Mouse (Mus musculus): ENCODE data around the gene Fam126a. TPM values are rescaled to one million over a fixed set of nuclear protein-coding genes. Genes with fewer than 3 reads are reported as not detected.

Gene Fam126a
- polyA plus RNA-seq, 1 experiment from 2014 or later = 39.6 TPM

GRCm38 (mm10) chr5:24045998-24046631 is 15.6 kb upstream of the Fam126a start:
- H3K27me3 ChIP-seq (replicated peaks; ENCODE audit: control insufficient read depth, insufficient read depth, low read length) = no peaks in the 10 kb centered on the region
- H3K27ac ChIP-seq (ENCODE audit: low read depth, low read length) = no peak overlapping the region
- no peaks in the 10 kb centered on the region for H3K36me3 ChIP-seq (ENCODE audit: control insufficient read depth, insufficient read depth, low read length)
- H3K4me1 ChIP-seq (replicated peaks; ENCODE audit: control insufficient read depth, insufficient read depth, low read length) = no peaks in the 10 kb centered on the region
- ATAC-seq (replicated peaks; ENCODE audit: low FRiP score) (no peak), DNase-seq (ENCODE audit: low spot score) (no peak)
- no peak overlapping the region for H3K9ac ChIP-seq (ENCODE audit: low read depth, low read length)
- WGBS = 67% methylated on average over 4 of the region's 4 CpGs
- H3K9me3 ChIP-seq (ENCODE audit: control insufficient read depth, low read length) = no peaks in the 10 kb centered on the region
- H3K4me2 ChIP-seq = no peak overlapping the region
- H3K4me3 ChIP-seq (ENCODE audit: low read depth, low read length) = no peak overlapping the region

- Histone ChIP-seq H3K27me3 (replicated peaks; ENCODE audit: control insufficient read depth, insufficient read depth, low read length) (no peaks in the 10 kb centered on the region), H3K27ac (ENCODE audit: low read depth, low read length) (no peak overlapping the region), H3K4me2 (no peak overlapping the region), H3K4me1 (replicated peaks; ENCODE audit: control insufficient read depth, insufficient read depth, low read length) (no peaks in the 10 kb centered on the region), H3K4me3 (ENCODE audit: low read depth, low read length) (no peak overlapping the region), H3K9me3 (ENCODE audit: control insufficient read depth, low read length) (no peaks in the 10 kb centered on the region), H3K36me3 (ENCODE audit: control insufficient read depth, insufficient read depth, low read length) (no peaks in the 10 kb centered on the region), H3K9ac (ENCODE audit: low read depth, low read length) (no peak overlapping the region)
- ATAC-seq (replicated peaks; ENCODE audit: low FRiP score) (no peak), DNase-seq (ENCODE audit: low spot score) (no peak)
- 49% methylated on average over 1 of the region's 1 CpGs for WGBS
Measured at GRCm38 (mm10) chr5:24044387-24044786, 13.9 kb upstream of the Fam126a start.

- no peaks in the 10 kb centered on the region for H3K9me3 ChIP-seq (ENCODE audit: control insufficient read depth, low read length)
- no peak overlapping the region for H3K9ac ChIP-seq (ENCODE audit: low read depth, low read length)
- no peak for ATAC-seq (replicated peaks; ENCODE audit: low FRiP score)
- no peak overlapping the region for H3K4me3 ChIP-seq (ENCODE audit: low read depth, low read length)
- WGBS = 78% methylated on average over 2 of the region's 2 CpGs
- H3K4me2 ChIP-seq = no peak overlapping the region
- H3K4me1 ChIP-seq (replicated peaks; ENCODE audit: control insufficient read depth, insufficient read depth, low read length) = no peaks in the 10 kb centered on the region
- H3K36me3 ChIP-seq (ENCODE audit: control insufficient read depth, insufficient read depth, low read length) = no peaks in the 10 kb centered on the region
- H3K27ac ChIP-seq (ENCODE audit: low read depth, low read length) = no peak overlapping the region
- DNase-seq (ENCODE audit: low spot score) = no peak
- no peaks in the 10 kb centered on the region for H3K27me3 ChIP-seq (replicated peaks; ENCODE audit: control insufficient read depth, insufficient read depth, low read length)
Measured at GRCm38 (mm10) chr5:24043367-24043766, 12.9 kb upstream of the Fam126a start.

- H3K9ac ChIP-seq (ENCODE audit: low read depth, low read length) = no peak overlapping the region
- 78% methylated on average over 4 of the region's 4 CpGs for WGBS
- no peak overlapping the region for H3K27ac ChIP-seq (ENCODE audit: low read depth, low read length)
- H3K4me1 ChIP-seq (replicated peaks; ENCODE audit: control insufficient read depth, insufficient read depth, low read length) = no peaks in the 10 kb centered on the region
- H3K9me3 ChIP-seq (ENCODE audit: control insufficient read depth, low read length) = no peaks in the 10 kb centered on the region
- H3K4me2 ChIP-seq = no peak overlapping the region
- H3K36me3 ChIP-seq (ENCODE audit: control insufficient read depth, insufficient read depth, low read length) = no peaks in the 10 kb centered on the region
- ATAC-seq (replicated peaks; ENCODE audit: low FRiP score) (no peak), DNase-seq (ENCODE audit: low spot score) (no peak)
- H3K4me3 ChIP-seq (ENCODE audit: low read depth, low read length) = no peak overlapping the region
- no peaks in the 10 kb centered on the region for H3K27me3 ChIP-seq (replicated peaks; ENCODE audit: control insufficient read depth, insufficient read depth, low read length)
Measured at GRCm38 (mm10) chr5:24041341-24041852, 10.9 kb upstream of the Fam126a start.

GRCm38 (mm10) chr5:24040601-24041000 is 10.1 kb upstream of the Fam126a start:
- Histone ChIP-seq H3K4me2 (no peak overlapping the region), H3K27me3 (replicated peaks; ENCODE audit: control insufficient read depth, insufficient read depth, low read length) (no peaks in the 10 kb centered on the region), H3K27ac (ENCODE audit: low read depth, low read length) (no peak overlapping the region), H3K9me3 (ENCODE audit: control insufficient read depth, low read length) (no peaks in the 10 kb centered on the region), H3K9ac (ENCODE audit: low read depth, low read length) (no peak overlapping the region), H3K36me3 (ENCODE audit: control insufficient read depth, insufficient read depth, low read length) (no peaks in the 10 kb centered on the region), H3K4me1 (replicated peaks; ENCODE audit: control insufficient read depth, insufficient read depth, low read length) (no peaks in the 10 kb centered on the region), H3K4me3 (ENCODE audit: low read depth, low read length) (no peak overlapping the region)
- ATAC-seq (replicated peaks; ENCODE audit: low FRiP score) = no peak
- DNase-seq (ENCODE audit: low spot score) = no peak

GRCm38 (mm10) chr5:24039423-24039822 is 8.9 kb upstream of the Fam126a start:
- Histone ChIP-seq H3K4me2 (no peak overlapping the region), H3K27ac (ENCODE audit: low read depth, low read length) (no peak overlapping the region), H3K9me3 (ENCODE audit: control insufficient read depth, low read length) (no peaks in the 10 kb centered on the region), H3K4me1 (replicated peaks; ENCODE audit: control insufficient read depth, insufficient read depth, low read length) (no peaks in the 10 kb centered on the region), H3K4me3 (ENCODE audit: low read depth, low read length) (no peak overlapping the region), H3K27me3 (replicated peaks; ENCODE audit: control insufficient read depth, insufficient read depth, low read length) (no peaks in the 10 kb centered on the region), H3K9ac (ENCODE audit: low read depth, low read length) (no peak overlapping the region), H3K36me3 (ENCODE audit: control insufficient read depth, insufficient read depth, low read length) (no peaks in the 10 kb centered on the region)
- no peak for ATAC-seq (replicated peaks; ENCODE audit: low FRiP score)
- whole genome bisulfite sequencing = 81% methylated on average over 5 of the region's 5 CpGs
- DNase-seq (ENCODE audit: low spot score) = no peak

- ATAC-seq (replicated peaks; ENCODE audit: low FRiP score) (no peak), DNase-seq (ENCODE audit: low spot score) (no peak)
- 46% methylated on average over 5 of the region's 5 CpGs for WGBS
- Histone ChIP-seq H3K9ac (ENCODE audit: low read depth, low read length) (no peak overlapping the region), H3K27ac (ENCODE audit: low read depth, low read length) (no peak overlapping the region), H3K4me3 (ENCODE audit: low read depth, low read length) (no peak overlapping the region), H3K4me1 (replicated peaks; ENCODE audit: control insufficient read depth, insufficient read depth, low read length) (no peaks in the 10 kb centered on the region), H3K36me3 (ENCODE audit: control insufficient read depth, insufficient read depth, low read length) (no peaks in the 10 kb centered on the region), H3K4me2 (no peak overlapping the region), H3K9me3 (ENCODE audit: control insufficient read depth, low read length) (no peaks in the 10 kb centered on the region), H3K27me3 (replicated peaks; ENCODE audit: control insufficient read depth, insufficient read depth, low read length) (no peaks in the 10 kb centered on the region)
Measured at GRCm38 (mm10) chr5:24038819-24039218, 8.3 kb upstream of the Fam126a start.

- Histone ChIP-seq H3K27me3 (replicated peaks; ENCODE audit: control insufficient read depth, insufficient read depth, low read length) (no peaks in the 10 kb centered on the region), H3K36me3 (ENCODE audit: control insufficient read depth, insufficient read depth, low read length) (no peaks in the 10 kb centered on the region), H3K4me3 (ENCODE audit: low read depth, low read length) (no peak overlapping the region), H3K4me1 (replicated peaks; ENCODE audit: control insufficient read depth, insufficient read depth, low read length) (no peaks in the 10 kb centered on the region), H3K9me3 (ENCODE audit: control insufficient read depth, low read length) (no peaks in the 10 kb centered on the region), H3K27ac (ENCODE audit: low read depth, low read length) (no peak overlapping the region), H3K4me2 (no peak overlapping the region), H3K9ac (ENCODE audit: low read depth, low read length) (no peak overlapping the region)
- WGBS = 66% methylated on average over 2 of the region's 2 CpGs
- ATAC-seq (replicated peaks; ENCODE audit: low FRiP score) (no peak), DNase-seq (ENCODE audit: low spot score) (no peak)
Measured at GRCm38 (mm10) chr5:24038190-24038589, 7.7 kb upstream of the Fam126a start.

GRCm38 (mm10) chr5:24036731-24037130 is 6.2 kb upstream of the Fam126a start:
- no peak overlapping the region for H3K4me2 ChIP-seq
- no peaks in the 10 kb centered on the region for H3K27me3 ChIP-seq (replicated peaks; ENCODE audit: control insufficient read depth, insufficient read depth, low read length)
- no peak overlapping the region for H3K9ac ChIP-seq (ENCODE audit: low read depth, low read length)
- H3K4me1 ChIP-seq (replicated peaks; ENCODE audit: control insufficient read depth, insufficient read depth, low read length) = no peaks in the 10 kb centered on the region
- no peak overlapping the region for H3K27ac ChIP-seq (ENCODE audit: low read depth, low read length)
- H3K36me3 ChIP-seq (ENCODE audit: control insufficient read depth, insufficient read depth, low read length) = no peaks in the 10 kb centered on the region
- WGBS = 81% methylated on average over 6 of the region's 6 CpGs
- no peak overlapping the region for H3K4me3 ChIP-seq (ENCODE audit: low read depth, low read length)
- no peak for DNase-seq (ENCODE audit: low spot score)
- ATAC-seq (replicated peaks; ENCODE audit: low FRiP score) = no peak
- no peaks in the 10 kb centered on the region for H3K9me3 ChIP-seq (ENCODE audit: control insufficient read depth, low read length)
